Mouse (Mus musculus): ENCODE measurements at regions not wholly inside any gene's neighbourhood (a gene's known extent, or its start where the extent isn't known, plus 50 kb on each side); places are given as distances from the start of the nearest gene placed in this dataset.

DNA sequence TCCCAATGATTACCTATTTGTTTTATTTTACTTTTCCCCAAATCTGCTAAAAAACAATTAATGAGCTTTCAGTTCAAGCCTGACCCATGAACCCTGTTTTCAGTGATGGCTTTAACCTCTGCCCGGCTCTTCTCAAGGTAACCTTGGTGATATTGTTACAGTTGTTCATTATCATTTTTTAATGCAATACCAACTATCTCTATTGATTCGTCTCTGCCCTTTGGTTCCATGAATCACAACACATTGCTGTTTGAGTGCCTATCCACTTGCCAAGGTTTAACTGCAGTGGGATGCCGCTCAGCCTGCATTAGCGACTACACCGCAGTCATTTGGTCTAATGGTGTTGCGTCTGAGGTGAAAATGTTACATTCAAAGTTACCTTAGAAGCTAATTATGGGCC, 317.9 kb downstream of the Etnk1 start:
- Histone ChIP-seq H3K4me3 (ENCODE audit: low read length) (no peak overlapping the region), H3K4me2 (ENCODE audit: low read depth, low read length) (no peak overlapping the region), H3K9me3 (ENCODE audit: control insufficient read depth, low read length) (0 out of 2 replicates have a peak, but pooled peaks cover 2% of the 10 kb centered on the region), H3K27me3 (replicated peaks; ENCODE audit: control insufficient read depth, insufficient read depth, low read length) (no peaks in the 10 kb centered on the region), H3K9ac (ENCODE audit: low read depth, low read length) (no peak overlapping the region), H3K4me1 (ENCODE audit: control insufficient read depth, insufficient read depth, low read length) (no peaks in the 10 kb centered on the region), H3K27ac (ENCODE audit: low read length) (no peak overlapping the region), H3K36me3 (ENCODE audit: control insufficient read depth, insufficient read depth, low read length) (no peaks in the 10 kb centered on the region)
- WGBS: 94% methylated on average over 6 of the region's 6 CpGs
- no peak for ATAC-seq

DNA sequence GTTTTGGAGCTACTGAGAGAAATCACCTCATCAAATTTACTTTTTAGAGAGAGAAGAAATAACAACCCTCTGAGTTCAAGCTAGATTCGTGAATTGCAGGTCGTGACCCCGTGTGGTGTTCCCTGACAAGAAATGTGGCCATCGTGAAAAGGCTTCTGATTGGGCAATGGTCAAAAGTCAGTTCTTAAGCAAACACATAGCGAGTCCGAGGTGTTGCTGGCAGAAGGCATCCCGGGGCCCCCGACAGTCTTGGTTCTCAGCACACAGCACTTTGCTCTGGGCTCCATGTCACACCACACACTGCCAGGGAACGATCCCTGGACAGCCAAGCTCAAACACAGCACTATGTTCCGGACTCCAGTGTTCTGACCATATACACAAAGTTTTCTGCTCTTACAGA, 320.0 kb downstream of the Etnk1 start:
- Histone ChIP-seq H3K9me3 (ENCODE audit: control insufficient read depth, low read length) (0 out of 2 replicates have a peak, but pooled peaks cover 2% of the 10 kb centered on the region), H3K27me3 (replicated peaks; ENCODE audit: control insufficient read depth, insufficient read depth, low read length) (no peaks in the 10 kb centered on the region), H3K36me3 (ENCODE audit: control insufficient read depth, insufficient read depth, low read length) (no peaks in the 10 kb centered on the region), H3K9ac (ENCODE audit: low read depth, low read length) (no peak overlapping the region), H3K4me2 (ENCODE audit: low read depth, low read length) (no peak overlapping the region), H3K27ac (ENCODE audit: low read length) (no peak overlapping the region), H3K4me3 (ENCODE audit: low read length) (no peak overlapping the region), H3K4me1 (ENCODE audit: control insufficient read depth, insufficient read depth, low read length) (no peaks in the 10 kb centered on the region)
- WGBS: 61% methylated on average over 10 of the region's 10 CpGs
- ATAC-seq: no peak; the same call in 1 of the 2 replicates

DNA sequence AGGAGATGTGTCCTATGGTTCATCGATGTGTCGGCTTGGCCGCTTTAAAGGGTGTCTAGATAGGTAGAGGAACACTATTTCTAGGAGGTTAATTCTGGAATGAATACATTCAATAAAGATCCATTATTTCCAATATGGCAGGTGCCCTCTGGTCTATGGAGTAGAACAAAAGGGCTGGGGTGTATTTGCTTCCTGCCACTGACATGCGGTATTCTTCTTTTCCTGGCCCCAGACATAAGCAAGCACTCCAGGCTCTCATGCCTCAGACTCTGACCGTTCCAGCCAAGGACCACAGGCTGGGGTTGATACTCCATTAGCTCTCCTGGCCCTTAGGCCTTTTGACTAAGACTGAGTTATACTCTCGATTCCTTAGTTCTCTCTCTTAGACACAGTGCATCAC, 323.0 kb downstream of the Etnk1 start:
- Histone ChIP-seq H3K4me2 (ENCODE audit: low read depth, low read length) (no peak overlapping the region), H3K4me3 (ENCODE audit: low read length) (no peak overlapping the region), H3K9ac (ENCODE audit: low read depth, low read length) (no peak overlapping the region), H3K27ac (ENCODE audit: low read length) (no peak overlapping the region), H3K27me3 (replicated peaks; ENCODE audit: control insufficient read depth, insufficient read depth, low read length) (no peaks in the 10 kb centered on the region), H3K4me1 (ENCODE audit: control insufficient read depth, insufficient read depth, low read length) (no peaks in the 10 kb centered on the region), H3K36me3 (ENCODE audit: control insufficient read depth, insufficient read depth, low read length) (no peaks in the 10 kb centered on the region), H3K9me3 (ENCODE audit: control insufficient read depth, low read length) (0 out of 2 replicates have a peak, but pooled peaks cover 4% of the 10 kb centered on the region)
- no peak for ATAC-seq
- 94% methylated on average over 6 of the region's 6 CpGs for WGBS

DNA sequence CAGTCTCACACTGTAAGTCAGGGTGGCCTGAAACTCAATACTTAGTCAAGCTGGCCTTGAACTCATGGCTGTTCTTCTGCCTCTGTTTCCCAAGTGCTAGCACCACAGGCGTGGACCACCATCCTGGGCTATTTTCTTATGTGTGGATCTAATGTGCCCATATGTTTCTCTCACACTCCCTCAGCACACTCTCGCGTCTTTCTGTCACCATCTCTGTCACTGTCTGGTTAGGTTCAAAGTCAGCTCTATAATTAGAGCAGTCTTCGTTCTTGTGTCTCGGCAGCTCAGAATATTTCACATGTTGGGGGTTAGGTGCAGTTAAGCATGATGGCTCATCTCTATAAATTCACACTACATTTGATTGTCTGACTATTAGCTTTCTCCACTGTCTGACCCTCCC, 324.4 kb downstream of the Etnk1 start:
- WGBS: 95% methylated on average over 5 of the region's 5 CpGs
- H3K4me1 ChIP-seq (ENCODE audit: control insufficient read depth, insufficient read depth, low read length): no peaks in the 10 kb centered on the region
- no peaks in the 10 kb centered on the region for H3K27me3 ChIP-seq (replicated peaks; ENCODE audit: control insufficient read depth, insufficient read depth, low read length)
- no peak overlapping the region for H3K4me3 ChIP-seq (ENCODE audit: low read length)
- 0 out of 2 replicates have a peak, but pooled peaks cover 4% of the 10 kb centered on the region for H3K9me3 ChIP-seq (ENCODE audit: control insufficient read depth, low read length)
- H3K4me2 ChIP-seq (ENCODE audit: low read depth, low read length): no peak overlapping the region
- H3K9ac ChIP-seq (ENCODE audit: low read depth, low read length): no peak overlapping the region
- H3K27ac ChIP-seq (ENCODE audit: low read length): no peak overlapping the region
- no peak for ATAC-seq
- H3K36me3 ChIP-seq (ENCODE audit: control insufficient read depth, insufficient read depth, low read length): no peaks in the 10 kb centered on the region

DNA sequence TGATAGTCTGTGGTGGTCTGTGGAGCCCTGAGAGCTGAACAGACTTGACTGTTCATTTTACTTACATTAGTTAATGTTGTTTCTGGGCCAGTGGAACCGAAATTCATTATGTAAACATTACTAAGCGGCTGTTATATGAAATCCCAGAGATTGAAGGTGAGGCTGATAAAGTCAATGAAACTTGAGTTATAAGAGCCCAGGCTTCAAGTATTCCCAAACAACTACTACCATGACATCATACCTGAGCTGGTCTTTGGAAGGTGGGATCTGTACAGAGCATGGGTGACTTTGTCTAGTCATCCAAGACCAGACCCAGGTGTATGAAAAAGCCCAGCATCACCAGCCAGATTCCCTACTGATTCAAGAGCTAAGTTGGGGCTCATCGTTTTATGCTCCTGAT, 326.5 kb downstream of the Etnk1 start:
- H3K27me3 ChIP-seq (replicated peaks; ENCODE audit: control insufficient read depth, insufficient read depth, low read length): no peaks in the 10 kb centered on the region
- WGBS: 89% methylated on average over 3 of the region's 3 CpGs

DNA sequence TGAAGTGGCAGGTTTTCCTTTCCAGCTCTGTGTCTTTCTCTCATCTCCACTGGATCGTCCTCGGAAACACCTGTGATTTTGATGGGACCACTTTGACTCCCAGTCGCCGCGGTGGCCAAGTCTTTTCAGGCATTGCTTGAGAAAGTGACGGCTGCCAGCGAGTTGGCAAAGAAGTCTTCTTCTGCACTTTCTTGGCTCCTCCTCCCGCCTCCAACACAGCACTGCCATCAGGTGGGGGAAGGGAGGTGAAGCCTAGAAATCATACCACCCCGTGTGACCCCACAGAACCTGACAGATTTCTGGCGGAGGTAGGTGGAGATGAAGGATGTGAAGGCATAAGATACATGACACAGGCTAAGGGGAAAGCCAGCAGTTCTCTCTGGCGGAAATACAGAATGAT, 327.3 kb downstream of the Etnk1 start:
- ATAC-seq: no peak
- H3K4me2 ChIP-seq (ENCODE audit: low read depth, low read length): no peak overlapping the region
- 87% methylated on average over 11 of the region's 11 CpGs for WGBS

More for the DNA sequence above, 326.5 kb downstream of the Etnk1 start:
- Histone ChIP-seq H3K4me2 (ENCODE audit: low read depth, low read length) (no peak overlapping the region), H3K36me3 (ENCODE audit: control insufficient read depth, insufficient read depth, low read length) (no peaks in the 10 kb centered on the region), H3K27ac (ENCODE audit: low read length) (no peak overlapping the region), H3K4me3 (ENCODE audit: low read length) (no peak overlapping the region), H3K4me1 (ENCODE audit: control insufficient read depth, insufficient read depth, low read length) (no peaks in the 10 kb centered on the region), H3K9ac (ENCODE audit: low read depth, low read length) (no peak overlapping the region), H3K9me3 (ENCODE audit: control insufficient read depth, low read length) (0 out of 2 replicates have a peak, but pooled peaks cover 4% of the 10 kb centered on the region)
- ATAC-seq: no peak

DNA sequence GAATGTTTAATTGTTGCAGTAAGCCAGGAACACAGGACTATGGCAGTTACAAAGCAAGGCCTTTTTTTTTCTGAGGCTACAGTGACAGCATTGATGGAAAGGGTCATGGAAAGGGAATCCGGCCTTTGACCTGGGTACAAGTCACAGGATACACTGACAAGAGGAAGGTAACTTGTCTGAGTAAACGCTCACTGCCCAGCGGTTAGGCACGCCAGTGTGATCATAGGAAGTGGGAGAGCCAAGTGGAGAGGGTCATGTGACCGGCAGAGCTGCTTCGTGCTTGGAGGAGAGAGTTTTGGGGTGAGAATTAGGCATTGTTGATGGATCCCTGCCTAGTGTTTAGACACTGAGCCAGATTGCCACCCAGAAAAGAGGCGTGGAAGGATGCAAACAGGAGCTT, 327.9 kb downstream of the Etnk1 start:
- no peak overlapping the region for H3K9ac ChIP-seq (ENCODE audit: low read depth, low read length)
- WGBS: 52% methylated on average over 7 of the region's 7 CpGs
- ATAC-seq: no peak
- H3K4me3 ChIP-seq (ENCODE audit: low read length): no peak overlapping the region
- H3K4me1 ChIP-seq (ENCODE audit: control insufficient read depth, insufficient read depth, low read length): no peaks in the 10 kb centered on the region
- H3K4me2 ChIP-seq (ENCODE audit: low read depth, low read length): no peak overlapping the region
- 0 out of 2 replicates have a peak, but pooled peaks cover 4% of the 10 kb centered on the region for H3K9me3 ChIP-seq (ENCODE audit: control insufficient read depth, low read length)
- H3K27ac ChIP-seq (ENCODE audit: low read length): no peak overlapping the region
- H3K27me3 ChIP-seq (replicated peaks; ENCODE audit: control insufficient read depth, insufficient read depth, low read length): no peaks in the 10 kb centered on the region
- no peaks in the 10 kb centered on the region for H3K36me3 ChIP-seq (ENCODE audit: control insufficient read depth, insufficient read depth, low read length)

More for the DNA sequence above, 327.3 kb downstream of the Etnk1 start:
- Histone ChIP-seq H3K27me3 (replicated peaks; ENCODE audit: control insufficient read depth, insufficient read depth, low read length) (no peaks in the 10 kb centered on the region), H3K4me1 (ENCODE audit: control insufficient read depth, insufficient read depth, low read length) (no peaks in the 10 kb centered on the region), H3K27ac (ENCODE audit: low read length) (no peak overlapping the region), H3K4me3 (ENCODE audit: low read length) (no peak overlapping the region), H3K36me3 (ENCODE audit: control insufficient read depth, insufficient read depth, low read length) (no peaks in the 10 kb centered on the region), H3K9me3 (ENCODE audit: control insufficient read depth, low read length) (0 out of 2 replicates have a peak, but pooled peaks cover 4% of the 10 kb centered on the region), H3K9ac (ENCODE audit: low read depth, low read length) (no peak overlapping the region)

DNA sequence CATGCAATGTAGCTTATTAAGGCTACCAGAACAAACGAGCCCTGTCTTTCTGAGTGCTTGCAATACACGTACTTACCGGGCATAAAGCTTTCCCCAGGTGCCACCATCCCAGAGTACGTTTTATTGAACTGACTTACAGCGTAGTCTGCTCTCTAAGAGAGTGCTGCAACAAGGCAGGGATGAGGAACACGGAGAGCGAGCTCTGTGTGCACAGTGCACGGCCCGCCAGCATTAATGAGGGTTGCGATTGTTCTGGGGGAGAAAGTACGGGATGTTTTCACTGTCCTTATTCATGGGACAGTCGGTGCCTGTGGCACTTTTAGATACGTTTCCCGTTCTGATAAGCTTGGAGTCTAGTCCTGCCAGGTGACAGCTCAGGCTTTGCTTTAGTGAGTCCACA, 331.7 kb downstream of the Etnk1 start:
- H3K27ac ChIP-seq (ENCODE audit: low read length): no peak overlapping the region
- H3K9me3 ChIP-seq (ENCODE audit: control insufficient read depth, low read length): no peaks in the 10 kb centered on the region
- H3K9ac ChIP-seq (ENCODE audit: low read depth, low read length): no peak overlapping the region
- no peak overlapping the region for H3K4me3 ChIP-seq (ENCODE audit: low read length)
- WGBS: 69% methylated on average over 14 of the region's 14 CpGs
- H3K27me3 ChIP-seq (replicated peaks; ENCODE audit: control insufficient read depth, insufficient read depth, low read length): no peaks in the 10 kb centered on the region
- ATAC-seq: no peak
- H3K4me1 ChIP-seq (ENCODE audit: control insufficient read depth, insufficient read depth, low read length): no peaks in the 10 kb centered on the region
- H3K4me2 ChIP-seq (ENCODE audit: low read depth, low read length): no peak overlapping the region
- H3K36me3 ChIP-seq (ENCODE audit: control insufficient read depth, insufficient read depth, low read length): no peaks in the 10 kb centered on the region

DNA sequence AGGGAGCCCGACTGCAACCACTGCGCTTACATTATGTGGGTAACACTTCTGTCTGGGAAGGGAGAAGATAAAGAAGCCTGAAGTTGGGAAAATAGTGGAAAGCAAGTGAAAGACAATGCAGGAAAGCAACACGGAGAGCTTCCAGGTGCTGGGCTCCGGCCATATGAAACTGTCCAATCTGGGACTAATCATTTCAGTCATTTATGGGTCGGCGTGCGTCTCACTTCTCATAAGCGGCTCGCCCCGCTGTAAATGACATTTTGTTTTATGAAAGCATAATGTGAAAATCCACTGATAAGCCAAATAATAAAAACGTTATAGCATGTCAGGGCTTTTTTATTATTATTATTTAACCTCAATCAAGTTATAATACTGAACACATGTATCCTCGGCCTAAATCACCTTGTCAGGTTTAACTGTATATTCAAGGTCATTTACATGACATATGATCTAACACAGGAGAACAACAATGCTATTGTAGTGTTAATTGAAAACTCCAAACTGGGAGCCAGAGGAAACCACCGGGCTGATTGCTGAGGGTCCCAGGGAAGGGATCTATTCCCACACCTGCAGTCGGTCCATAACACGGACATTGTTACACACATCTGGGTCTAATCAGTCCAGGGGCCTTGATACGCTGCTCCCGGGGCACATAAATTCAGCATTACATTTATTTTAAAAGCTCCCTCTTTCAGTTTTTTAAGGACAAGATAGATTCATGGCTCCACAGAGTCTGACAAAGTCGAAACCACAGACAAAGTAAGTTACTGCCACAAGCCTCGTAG, 332.4 kb downstream of the Etnk1 start:
- Histone ChIP-seq H3K36me3 (ENCODE audit: control insufficient read depth, insufficient read depth, low read length) (no peaks in the 10 kb centered on the region), H3K9me3 (ENCODE audit: control insufficient read depth, low read length) (no peaks in the 10 kb centered on the region), H3K27ac (ENCODE audit: low read length) (no peak overlapping the region), H3K4me1 (ENCODE audit: control insufficient read depth, insufficient read depth, low read length) (no peaks in the 10 kb centered on the region), H3K4me3 (ENCODE audit: low read length) (no peak overlapping the region), H3K4me2 (ENCODE audit: low read depth, low read length) (no peak overlapping the region), H3K27me3 (replicated peaks; ENCODE audit: control insufficient read depth, insufficient read depth, low read length) (no peaks in the 10 kb centered on the region), H3K9ac (ENCODE audit: low read depth, low read length) (no peak overlapping the region)
- no peak for ATAC-seq
- WGBS: 83% methylated on average over 19 of the region's 19 CpGs

DNA sequence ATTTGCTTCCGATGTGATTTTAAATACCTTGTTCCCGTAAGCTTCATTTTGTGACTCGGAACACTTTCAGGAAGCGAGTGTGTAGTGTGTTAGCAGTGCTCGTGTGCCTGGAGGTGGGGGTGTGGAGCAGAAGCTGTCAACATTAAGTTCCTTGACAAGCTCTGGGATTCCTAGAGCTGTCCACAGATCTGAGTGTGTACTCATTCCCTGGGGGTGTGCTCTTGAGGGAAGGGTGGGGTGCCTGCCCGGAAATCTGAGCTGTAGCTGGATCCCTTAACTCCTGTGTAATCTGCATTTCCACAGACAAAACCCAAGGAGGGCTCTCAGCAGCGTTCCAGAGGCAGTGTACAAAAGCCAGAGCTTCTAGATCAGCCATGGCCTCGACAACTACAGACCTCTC, 335.8 kb downstream of the Etnk1 start:
- Histone ChIP-seq H3K27ac (ENCODE audit: low read length) (no peak overlapping the region), H3K4me3 (ENCODE audit: low read length) (no peak overlapping the region), H3K4me2 (ENCODE audit: low read depth, low read length) (no peak overlapping the region), H3K4me1 (ENCODE audit: control insufficient read depth, insufficient read depth, low read length) (no peaks in the 10 kb centered on the region), H3K36me3 (ENCODE audit: control insufficient read depth, insufficient read depth, low read length) (no peaks in the 10 kb centered on the region), H3K27me3 (replicated peaks; ENCODE audit: control insufficient read depth, insufficient read depth, low read length) (no peaks in the 10 kb centered on the region), H3K9me3 (ENCODE audit: control insufficient read depth, low read length) (no peaks in the 10 kb centered on the region), H3K9ac (ENCODE audit: low read depth, low read length) (no peak overlapping the region)
- WGBS: 73% methylated on average over 8 of the region's 8 CpGs
- no peak for ATAC-seq
